Mouse (Mus musculus) ES-E14 (cell line): ENCODE data around the gene Fastk. TPM values are rescaled to one million over a fixed set of nuclear protein-coding genes. Genes with fewer than 3 reads are reported as not detected.

Source experiments
- DNase-seq: peaks from one replicate; pipeline ENCODE4 v3.0.0-alpha.2; 2013; ENCODE audit warnings: low read depth, low spot score
- H3K27ac ChIP-seq: 2 replicates; pipeline ENCODE4 v1.5.1; 2012; ENCODE audit warnings: low read depth, mild to moderate bottlenecking, low read length, moderate library complexity, mixed read lengths; ENCODE audit not compliant: poor library complexity, insufficient read depth, severe bottlenecking
- H3K36me3 ChIP-seq: 2 replicates; pipeline ENCODE4 v1.6.1; 2012; ENCODE audit warnings: mild to moderate bottlenecking, low read length, moderate library complexity, mixed read lengths; ENCODE audit not compliant: control insufficient read depth, poor library complexity, insufficient read depth, severe bottlenecking
- H3K4me1 ChIP-seq, 2 experiments: fragments of 150-350 bp in 1 of 2; sonication (generic) in 1 of 2; 2 replicates each; pipeline ENCODE4 v1.6.1; 2012; ENCODE audit warnings: low read length in 2 of 2, mild to moderate bottlenecking in 1 of 2, mixed read lengths in 1 of 2; ENCODE audit not compliant: control insufficient read depth in 2 of 2, insufficient read depth in 2 of 2, poor library complexity in 1 of 2
- H3K4me3 ChIP-seq, 2 experiments: fragments of 150-350 bp in 1 of 2; sonication (generic) in 1 of 2; 2 replicates each; pipeline ENCODE4 v1.5.1; 2012; ENCODE audit warnings: low read length in 2 of 2, low read depth in 1 of 2, mild to moderate bottlenecking in 1 of 2, mixed read lengths in 1 of 2; ENCODE audit not compliant: insufficient read depth in 1 of 2, poor library complexity in 1 of 2, severe bottlenecking in 1 of 2
- H3K9ac ChIP-seq: 2 replicates; pipeline ENCODE4 v1.6.1; 2012; ENCODE audit warnings: low read depth, mild to moderate bottlenecking, low read length, mixed read lengths; ENCODE audit not compliant: poor library complexity, insufficient read depth, severe bottlenecking
- H3K9me3 ChIP-seq: fragments of 150-350 bp; sonication (generic); 2 replicates; pipeline ENCODE4 v1.6.1; 2012; ENCODE audit warnings: low read depth, mild to moderate bottlenecking, low read length; ENCODE audit not compliant: control insufficient read depth, insufficient read depth
- CHD2 ChIP-seq: IDR thresholded peaks from 2 replicates; pipeline ENCODE4 v1.6.1; 2014; ENCODE audit warnings: mild to moderate bottlenecking, low read depth, low read length, inconsistent platforms
- HCFC1 ChIP-seq: IDR thresholded peaks from 2 replicates; pipeline ENCODE4 v1.6.1; 2012; ENCODE audit warnings: low read length, inconsistent platforms, borderline replicate concordance; ENCODE audit not compliant: insufficient read depth
- MAFK ChIP-seq: IDR thresholded peaks from 2 replicates; pipeline ENCODE4 v1.6.1; 2014; ENCODE audit warnings: mild to moderate bottlenecking, low read depth, low read length, inconsistent platforms; ENCODE audit not compliant: insufficient read depth
- ZC3H11A ChIP-seq: IDR thresholded peaks from 2 replicates; pipeline ENCODE4 v1.6.1; 2012; ENCODE audit warnings: low read depth, mild to moderate bottlenecking, inconsistent platforms, low read length, borderline replicate concordance
- ZNF384 ChIP-seq: IDR thresholded peaks from 2 replicates; pipeline ENCODE4 v1.6.1; 2012; ENCODE audit warnings: low read depth, low read length, inconsistent platforms
- in situ Hi-C, 2 experiments: fragments of 600-800 bp; cut with MboI; formaldehyde crosslinking; loops; one replicate each; pipeline ENCODE4 v1.15.1; 2025; ENCODE audit warnings: low sequenced_read_pairs in 2 of 2, inconsistent platforms in 1 of 2; ENCODE audit not compliant: unreplicated experiment in 2 of 2
- total RNA-seq: library from RNA; depleted of rRNA; stranded (reverse); fragments of 300-350 nt; gene quantifications from 2 replicates; pipeline ENCODE4 v1.2.3, GENCODE M21; 2012

Fastk gene
- total RNA-seq, 1 experiment = 70.4 TPM

DNA sequence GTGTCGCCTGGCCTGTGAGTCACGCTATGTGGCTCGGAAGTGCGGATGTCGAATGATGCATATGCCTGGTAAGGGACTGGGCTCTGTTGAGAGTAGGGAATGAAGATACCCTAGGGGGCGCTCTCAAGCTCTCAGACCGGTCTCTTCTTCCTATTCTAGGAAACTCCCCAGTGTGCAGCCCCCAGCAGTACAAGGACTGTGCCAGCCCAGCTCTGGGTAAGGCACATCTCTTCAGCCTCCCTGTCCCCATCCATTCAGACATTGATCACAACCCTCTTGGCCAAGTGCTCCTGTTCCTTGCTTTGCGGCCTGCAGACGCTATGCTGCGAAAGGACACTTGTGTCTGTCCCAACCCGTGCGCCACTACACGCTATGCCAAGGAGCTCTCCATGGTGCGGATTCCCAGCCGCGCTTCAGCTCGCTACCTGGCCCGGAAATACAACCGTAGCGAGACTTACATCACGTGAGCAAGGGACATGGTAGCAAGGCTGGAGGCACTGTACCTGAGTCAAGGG is 28.8 kb downstream of the Fastk start:
- TF ChIP-seq HCFC1 (peak; percentile 42; the same call in 1 of the 2 replicates), MAFK (no peak)
- Histone ChIP-seq H3K4me1 (no peaks in the 10 kb centered on the region; a peak in 1 of 4 replicates), H3K9ac (no peak overlapping the region), H3K4me3 (peak overlapping the region in 1 of 2 experiments; percentile 60; a peak in 2 of 4 replicates), H3K9me3 (no peaks in the 10 kb centered on the region), H3K27ac (no peak overlapping the region), H3K36me3 (peaks cover 6% of the 10 kb centered on the region; the same call in 1 of the 2 replicates)
- in situ Hi-C loops = loop anchor here in 1 of 2 experiments (5.0 kb wide), 1 partner anchor 36 kb away; the partner anchor contains the start of gene Agap3
- DNase-seq = peak; percentile 79

DNA sequence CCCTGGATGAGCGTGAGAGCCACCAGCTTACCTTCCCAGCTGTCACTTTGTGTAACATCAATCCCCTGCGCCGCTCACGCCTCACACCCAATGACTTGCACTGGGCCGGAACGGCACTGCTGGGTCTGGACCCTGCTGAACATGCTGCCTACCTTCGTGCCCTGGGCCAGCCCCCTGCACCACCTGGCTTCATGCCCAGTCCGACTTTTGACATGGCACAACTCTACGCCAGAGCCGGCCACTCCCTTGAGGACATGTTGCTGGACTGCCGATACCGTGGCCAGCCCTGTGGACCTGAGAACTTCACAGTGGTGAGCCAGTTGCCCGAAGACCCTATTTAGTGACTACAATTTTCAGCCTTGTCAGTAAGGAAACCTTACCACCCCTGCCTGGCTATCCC is 31.1 kb downstream of the Fastk start:
- Histone ChIP-seq H3K27ac (no peak overlapping the region), H3K9ac (peak overlapping the region; percentile 2; the same call in 1 of the 2 replicates), H3K9me3 (no peaks in the 10 kb centered on the region), H3K36me3 (peaks cover 2% of the 10 kb centered on the region; the same call in 1 of the 2 replicates), H3K4me1 (no peaks in the 10 kb centered on the region; a peak in 1 of 4 replicates), H3K4me3 (peak overlapping the region in 1 of 2 experiments; percentile 50; a peak in 2 of 4 replicates)
- no peak for DNase-seq
- in situ Hi-C loops = no loop called here
- TF ChIP-seq MAFK (no peak), HCFC1 (no peak), ZNF384 (no peak), ZC3H11A (no peak), CHD2 (no peak)

DNA sequence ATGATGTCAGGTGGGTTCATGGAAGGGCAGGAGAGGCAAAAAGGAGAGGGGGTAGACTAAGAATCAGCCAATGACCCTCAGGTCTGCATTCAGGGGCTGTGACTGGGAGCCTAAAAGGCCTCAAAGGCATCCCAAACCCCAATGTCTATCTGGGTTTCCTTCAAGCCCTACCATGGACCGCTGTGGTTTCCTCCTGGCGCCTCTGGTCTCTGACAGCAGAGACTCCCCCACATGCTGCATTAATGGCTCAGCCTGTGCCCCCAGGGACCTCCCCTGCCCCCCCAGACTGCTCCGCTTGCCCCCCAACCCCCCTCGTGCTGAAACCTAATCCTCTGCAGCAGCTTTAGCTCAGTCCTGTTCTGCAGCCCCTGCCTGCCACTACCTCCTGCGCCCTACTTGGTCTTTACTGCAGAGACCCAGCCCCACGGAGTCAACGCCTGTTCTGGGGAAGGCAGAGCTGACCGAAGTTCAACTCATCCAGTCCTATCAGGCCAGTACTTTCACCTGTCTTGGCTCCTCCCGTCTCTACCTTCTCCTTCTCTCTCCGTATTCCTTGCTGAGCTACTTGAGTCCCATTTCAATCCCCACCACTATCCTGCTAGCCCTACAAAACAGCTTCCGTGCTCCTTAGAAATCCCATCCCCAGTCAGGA is 31.9 kb downstream of the Fastk start, which contains the start of gene Asic3:
Gene Asic3, plus strand, starts transcription at position 351 of the 652 bp plus-strand sequence.
- no peak for TF ChIP-seq MAFK
- no peak for TF ChIP-seq CHD2
- no peak for TF ChIP-seq ZNF384
- no peak for TF ChIP-seq HCFC1
- TF ChIP-seq ZC3H11A = no peak
- H3K36me3 ChIP-seq = peaks cover 5% of the 10 kb centered on the region; the same call in 1 of the 2 replicates
- no peaks in the 10 kb centered on the region; a peak in 1 of 4 replicates for H3K4me1 ChIP-seq
- no peaks in the 10 kb centered on the region for H3K9me3 ChIP-seq
- peak within 1 kb of the TSS; percentile 2 for H3K9ac ChIP-seq
- no peak for DNase-seq
- peak within 1 kb of the TSS in 1 of 2 experiments; percentile 50; a peak in 2 of 4 replicates for H3K4me3 ChIP-seq
- no peak within 1 kb of the TSS for H3K27ac ChIP-seq
- in situ Hi-C loops = no loop called here

DNA sequence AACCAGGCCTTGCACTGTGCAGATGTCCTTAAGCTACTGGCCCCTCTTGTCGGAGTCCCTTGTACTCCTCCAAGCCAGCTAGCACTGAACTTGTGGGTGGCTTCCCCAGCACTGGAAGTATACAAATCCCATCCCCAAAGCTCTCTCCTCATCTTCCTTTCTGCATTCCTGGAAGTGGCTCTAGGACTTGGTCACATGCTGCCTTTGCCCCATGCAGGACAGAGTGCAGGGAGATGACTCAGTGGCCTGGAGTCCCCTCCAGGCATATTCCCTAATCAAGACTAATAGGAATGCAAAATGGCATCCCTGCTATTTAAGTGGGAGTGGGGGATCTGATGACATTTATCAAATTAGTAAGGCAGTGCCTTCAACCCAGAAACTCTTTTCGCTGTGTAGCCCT is 33.0 kb downstream of the Fastk start:
- in situ Hi-C loops = no loop called here
- no peak overlapping the region for H3K4me3 ChIP-seq
- no peak for TF ChIP-seq ZC3H11A
- TF ChIP-seq CHD2 = no peak
- no peak for TF ChIP-seq ZNF384
- TF ChIP-seq MAFK = no peak
- TF ChIP-seq HCFC1 = no peak
- H3K9ac ChIP-seq = no peak overlapping the region
- no peak overlapping the region for H3K27ac ChIP-seq
- H3K4me1 ChIP-seq = no peaks in the 10 kb centered on the region; a peak in 1 of 4 replicates
- peaks cover 6% of the 10 kb centered on the region; the same call in 1 of the 2 replicates for H3K36me3 ChIP-seq
- no peaks in the 10 kb centered on the region for H3K9me3 ChIP-seq
- DNase-seq = no peak
